Mouse (Mus musculus): ENCODE measurements around the gene Sec61a2.

The Sec61a2 gene

GRCm38 (mm10) chr2:5877446-5877845 is 17.8 kb downstream of the Sec61a2 start:
- DNase-seq, result no peak

GRCm38 (mm10) chr2:5869746-5870145 is 25.5 kb downstream of the Sec61a2 start:
- DNase-seq, result no peak

DNA sequence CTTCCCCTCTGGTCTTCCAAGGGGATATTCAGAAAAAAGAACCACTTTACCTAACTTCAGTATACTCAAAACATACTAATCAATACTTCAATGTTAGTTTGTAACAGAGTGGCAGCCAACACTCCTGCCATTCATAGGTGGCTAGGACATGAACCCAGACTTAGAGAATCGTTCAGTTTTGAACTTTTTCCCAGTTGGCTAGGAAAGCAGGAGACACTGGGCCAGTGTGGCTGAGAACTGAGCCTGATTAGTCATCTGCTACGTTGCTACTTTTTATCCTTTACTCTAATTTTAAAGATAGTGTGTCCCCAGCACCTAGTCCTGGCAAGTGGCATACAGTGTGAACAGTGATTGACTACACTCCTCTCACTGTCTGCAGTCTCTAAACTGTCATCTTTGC is 27.6 kb downstream of the Sec61a2 start:
- DNase-seq, result no peak

DNA sequence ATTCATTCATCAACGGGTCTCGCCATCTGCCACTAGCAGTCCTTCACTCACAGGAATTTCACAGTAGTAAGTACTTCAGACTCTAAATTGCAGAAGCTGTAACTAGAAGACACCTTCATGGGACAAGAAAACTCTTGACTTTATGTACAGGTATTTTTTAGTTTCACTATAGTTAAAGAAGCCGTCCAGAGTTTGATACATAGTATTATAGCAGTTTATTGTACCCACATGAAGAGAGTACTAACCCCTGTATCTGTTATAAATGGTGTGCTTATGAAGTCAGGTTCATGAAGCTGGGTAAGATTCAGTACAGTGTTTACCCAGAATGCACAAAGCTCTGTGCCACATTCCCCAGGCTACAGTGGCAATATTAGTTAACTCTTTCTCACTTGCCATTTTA is 32.4 kb downstream of the Sec61a2 start, which contains the start of gene Gm13199:
Gm13199 (minus strand) TSS at position 101 of the 400 bp plus-strand sequence.
- DNase-seq, result no peak

- DNase-seq, result no peak
Observed at GRCm38 (mm10) chr2:5851866-5852265, 43.4 kb downstream of the Sec61a2 start.

- DNase-seq, result no peak
Observed at GRCm38 (mm10) chr2:5851116-5851515, 44.1 kb downstream of the Sec61a2 start.

GRCm38 (mm10) chr2:5845826-5846225 is 49.4 kb downstream of the Sec61a2 start:
- DNase-seq, result no peak

- DNase-seq, result peak; percentile 89
Observed at GRCm38 (mm10) chr2:5844873-5845631, 50.2 kb downstream of the Sec61a2 start, which contains the start of the genes Nudt5 and Cdc123. Gene Nudt5, plus strand, starts transcription at chr2:5845019. Gene Cdc123, minus strand, starts transcription at chr2:5845164.

DNA sequence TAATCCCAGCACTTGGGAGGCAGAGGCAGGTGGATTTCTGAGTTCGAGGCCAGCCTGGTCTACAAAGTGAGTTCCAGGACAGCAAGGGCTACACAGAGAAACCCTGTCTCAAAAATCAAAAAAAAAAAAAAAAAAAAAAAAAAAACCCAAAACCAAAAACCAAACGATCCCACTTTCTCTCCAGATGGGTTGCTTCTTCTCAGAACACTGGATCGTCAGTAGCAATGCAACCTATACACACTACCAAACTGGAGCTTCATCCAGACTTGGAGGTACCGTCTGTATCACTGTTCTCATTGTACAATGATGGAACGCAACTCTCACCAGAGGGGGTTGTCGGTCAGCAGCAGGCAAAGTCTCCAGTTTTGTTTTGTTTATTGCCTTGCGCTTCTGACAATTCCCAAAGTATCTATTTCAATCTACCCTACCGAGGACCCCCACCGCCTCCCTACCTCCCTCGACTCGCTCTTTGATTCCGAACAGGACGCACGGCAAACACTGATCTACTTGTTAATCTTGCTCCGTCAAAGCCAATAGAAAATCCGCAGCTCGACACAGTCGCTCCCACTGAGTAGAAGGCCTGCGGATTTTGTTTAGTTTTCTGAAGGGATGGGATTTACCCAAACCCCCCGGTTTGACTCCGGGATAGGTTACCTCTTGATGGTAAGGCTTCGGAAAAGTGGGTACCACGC is 50.9 kb downstream of the Sec61a2 start:
- DNase-seq, result no peak

DNA sequence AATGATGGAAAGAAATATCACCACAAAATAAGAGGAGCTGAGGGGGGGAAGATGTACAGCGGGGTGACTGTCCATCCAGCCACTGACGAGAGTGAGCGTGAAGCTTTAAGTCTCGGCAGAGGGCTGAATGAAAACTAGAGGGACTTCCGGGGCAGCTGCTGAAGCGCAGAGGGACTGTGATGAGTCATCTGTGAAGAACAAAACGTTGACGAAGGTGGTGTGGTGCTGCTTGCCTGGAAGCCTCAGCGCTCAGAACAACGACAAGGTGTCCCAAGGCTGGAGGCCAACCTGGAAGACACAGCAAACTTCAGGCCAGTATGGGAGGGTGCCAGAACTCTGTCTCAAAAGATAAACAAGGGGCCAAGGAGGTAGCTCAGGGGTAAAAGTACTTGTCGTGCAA is 54.4 kb downstream of the Sec61a2 start:
- no peak for DNase-seq

DNA sequence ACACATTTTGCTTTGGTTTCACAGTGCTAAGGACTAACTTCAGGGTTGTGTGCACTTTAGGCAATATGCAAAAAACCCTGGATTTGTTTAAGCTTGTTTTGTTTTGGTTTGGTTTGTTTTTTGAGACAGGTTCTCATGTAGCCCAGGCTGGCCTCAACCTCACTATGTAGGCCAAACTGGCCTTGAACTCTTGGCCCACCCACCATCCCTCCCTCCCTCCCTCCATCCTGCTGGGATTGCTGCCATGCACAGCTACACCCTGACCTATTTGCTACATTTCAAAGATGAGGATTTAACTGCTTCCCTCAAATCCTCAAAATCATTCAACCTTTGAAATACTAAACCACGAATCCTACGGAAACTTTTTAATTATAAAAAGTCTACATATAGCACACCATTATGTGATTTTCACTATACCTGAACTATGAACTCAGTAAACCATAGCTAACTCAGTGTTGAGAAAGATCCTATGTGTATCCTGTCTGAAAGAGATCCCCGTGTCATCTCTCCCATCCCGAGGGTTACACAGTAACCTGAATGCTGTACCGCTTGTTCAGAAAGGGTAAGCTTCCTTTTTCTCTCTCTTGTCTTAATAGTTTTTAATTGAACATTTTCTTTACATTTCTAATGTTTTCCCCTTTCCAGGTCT is 69.8 kb downstream of the Sec61a2 start:
- DNase-seq, result no peak

DNA sequence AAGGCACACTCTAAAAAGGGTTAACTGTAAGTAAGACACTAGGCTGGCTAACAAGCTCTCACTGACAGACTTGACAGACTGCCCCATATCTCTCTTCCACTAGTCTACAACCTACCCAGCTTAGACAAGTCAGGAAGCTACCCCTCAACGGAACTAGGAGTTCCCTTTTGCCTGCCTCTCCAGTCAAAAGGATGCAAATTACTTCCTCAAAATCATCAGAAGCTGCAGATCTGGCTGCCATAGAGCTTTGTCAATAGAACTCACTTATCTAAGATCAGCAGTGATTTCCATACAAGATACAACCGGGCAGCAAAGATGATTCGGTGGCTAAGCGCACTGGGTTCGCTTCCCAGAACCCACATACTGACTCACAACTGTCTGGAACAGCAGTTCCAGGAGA is 70.5 kb downstream of the Sec61a2 start:
- no peak for DNase-seq

DNA sequence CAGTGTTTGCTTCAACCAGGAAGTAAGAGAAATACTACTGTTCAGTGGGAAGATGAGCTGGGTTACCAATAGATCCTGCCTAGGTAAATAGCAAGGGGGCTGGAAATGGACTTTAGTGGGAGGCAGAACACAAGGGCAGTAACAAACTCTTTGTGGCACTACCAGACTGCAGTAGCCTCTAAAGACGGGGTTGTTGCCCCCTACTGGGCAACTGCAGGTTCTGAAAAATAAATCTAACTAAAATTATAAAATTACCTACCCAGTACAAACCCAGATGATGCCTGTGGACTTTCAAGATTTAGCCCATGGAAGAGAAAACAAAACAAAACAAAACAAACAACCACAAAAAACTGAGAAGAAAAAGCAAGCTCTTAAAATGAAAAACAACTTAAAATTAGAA is 71.0 kb downstream of the Sec61a2 start:
- DNase-seq, result no peak

GRCm38 (mm10) chr2:5822449-5822848 is 72.8 kb downstream of the Sec61a2 start:
- no peak for DNase-seq

- DNase-seq, result no peak
Observed at GRCm38 (mm10) chr2:5821264-5821663, 74.0 kb downstream of the Sec61a2 start.

Data from kidney, adult 8-10 months (tissue).